Comparison of ENCODE assay signal across 14 mouse cellular contexts in the genomic region with DNA sequence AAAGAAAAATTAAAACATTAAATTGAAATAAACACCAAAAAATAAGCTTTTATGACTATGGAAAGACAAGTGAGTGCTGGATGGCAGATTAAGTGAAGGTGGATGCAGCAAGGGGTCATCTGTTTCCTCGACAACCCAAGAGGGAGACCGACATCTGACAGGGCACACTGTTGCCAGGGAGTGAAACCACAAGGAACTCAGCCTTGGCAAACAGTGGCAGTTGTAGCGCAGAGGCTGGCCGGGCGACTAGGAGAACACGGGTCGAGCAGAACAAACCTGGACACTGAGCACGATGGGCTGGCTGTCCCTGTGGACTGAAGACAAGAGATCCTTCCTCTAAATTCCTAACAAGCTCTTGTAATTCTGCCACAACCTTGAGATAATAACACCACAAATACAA.
A peak's percentile ranks its signal among the peaks of the same experiment; 100 is the strongest.
DNase-seq lines count a peak whose midpoint lies in the region; TF ChIP-seq lines count a peak whose summit lies in the region.
"Had no signal": no experiment of that assay in that cellular context is flagged by ENCODE, and none has a peak within 500 bp of the region (broad histone marks: within the 10 kb centered on the region; RNA-seq: fewer than 3 reads in every experiment).

No protein-coding gene starts in this region.

- DNase-seq in cerebellum, adult 11-12 months = peak; percentile 46
- no peak for DNase-seq in cerebellum, adult 11 months
- DNase-seq in left cerebral cortex, postnatal 4 days = peak; percentile 67
- DNase-seq in left cerebral cortex, adult 18-20 months (ENCODE audit: low spot score in 2 of 2) = no peak
- DNase-seq in brain, embryonic 14.5 days (ENCODE audit: low read depth) = peak; percentile 46
- DNase-seq in cerebellum, postnatal 14 days = peak; percentile 68 to 75
- DNase-seq in layer of hippocampus, adult 2 months (ENCODE audit: low spot score in 2 of 2) = no peak
- DNase-seq: heart, postnatal 4 days; kidney, adult 9 months; kidney, postnatal 36 days; liver, postnatal 0 days; spleen, adult 18-20 months; thymus, adult 18-20 months had no signal

- TF ChIP-seq POLR2A in brain, embryonic 14.5 days (IDR thresholded peaks at IDR 0.05; ENCODE audit: borderline replicate concordance, extremely low read depth, insufficient read depth, insufficient read length, poor library complexity, severe bottlenecking) = no peak

- intact Hi-C loops in left cerebral cortex, postnatal 4 days (cut with DNase I) = no loop called here

- H3K4me3 ChIP-seq in layer of hippocampus, adult 2 months = no peak overlapping the region
- H3K4me3 ChIP-seq: limb, embryonic 15.5 days had no signal

- no peak overlapping the region for H3K27ac ChIP-seq in layer of hippocampus, adult 2 months
- H3K27ac ChIP-seq: limb, embryonic 15.5 days had no signal

- no peak for TF ChIP-seq CTCF in brain, embryonic 14.5 days (IDR thresholded peaks at IDR 0.05; ENCODE audit: borderline replicate concordance, extremely low read depth, insufficient read depth, insufficient read length)
- no peak for TF ChIP-seq CTCF in layer of hippocampus, adult 2 months (conservative IDR thresholded peaks at IDR 0.05)

Comparison
In these comparisons a context has a peak if more than half of its experiments do, and no peak if none do; other contexts are left out.
1. DNase-seq: peak in cerebellum, adult 11-12 months (single experiment), left cerebral cortex, postnatal 4 days (single experiment), brain, embryonic 14.5 days (single experiment) and cerebellum, postnatal 14 days (2 of 2); none in cerebellum, adult 11 months (single experiment), left cerebral cortex, adult 18-20 months (0 of 2) and layer of hippocampus, adult 2 months (0 of 2).